Mouse (Mus musculus): ENCODE results near the gene Sim1. TPM values are rescaled to one million over a fixed set of nuclear protein-coding genes. Genes with fewer than 3 reads are reported as not detected.

The Sim1 gene
- polyA plus RNA-seq, 1 experiment from 2014 or later, result not detected

GRCm38 (mm10) chr10:50973625-50974024 is 79.1 kb downstream of the Sim1 start:
- H3K36me3 ChIP-seq (ENCODE audit: control insufficient read depth, insufficient read depth, low read length), result no peaks in the 10 kb centered on the region
- no peak overlapping the region for H3K4me3 ChIP-seq (ENCODE audit: control insufficient read depth in 1 of 2, insufficient read depth in 1 of 2, low read depth in 1 of 2, low read length in 2 of 2)
- H3K27me3 ChIP-seq (ENCODE audit: control insufficient read depth, insufficient read depth, low read length), result no peaks in the 10 kb centered on the region
- 38% methylated on average over 1 of the region's 1 CpGs for WGBS
- no peak overlapping the region for H3K27ac ChIP-seq (replicated peaks in 1 of 2; ENCODE audit: control insufficient read depth in 1 of 2, insufficient read depth in 1 of 2, low read depth in 2 of 2, low read length in 2 of 2)
- H3K9me3 ChIP-seq (ENCODE audit: control insufficient read depth, low read length), result no peaks in the 10 kb centered on the region
- H3K4me2 ChIP-seq (ENCODE audit: low read length), result no peak overlapping the region
- no peaks in the 10 kb centered on the region for H3K4me1 ChIP-seq (ENCODE audit: control insufficient read depth in 2 of 2, insufficient read depth in 2 of 2, low read length in 2 of 2)
- ATAC-seq (ENCODE audit: insufficient number of reproducible peaks, insufficient read depth, low FRiP score, low read depth), result no peak
- H3K9ac ChIP-seq (ENCODE audit: low read length), result no peak overlapping the region

- WGBS, result 83% methylated on average over 3 of the region's 3 CpGs
Observed at GRCm38 (mm10) chr10:50981849-50982248, 87.3 kb downstream of the Sim1 start.

GRCm38 (mm10) chr10:50983620-50984019 is 89.1 kb downstream of the Sim1 start:
- no peaks in the 10 kb centered on the region for H3K9me3 ChIP-seq (ENCODE audit: control insufficient read depth, low read length)
- ATAC-seq (ENCODE audit: insufficient number of reproducible peaks, insufficient read depth, low FRiP score, low read depth), result no peak
- 91% methylated on average over 4 of the region's 4 CpGs for WGBS
- H3K4me3 ChIP-seq (ENCODE audit: control insufficient read depth in 1 of 2, insufficient read depth in 1 of 2, low read depth in 1 of 2, low read length in 2 of 2), result no peak overlapping the region
- no peak overlapping the region for H3K27ac ChIP-seq (replicated peaks in 1 of 2; ENCODE audit: control insufficient read depth in 1 of 2, insufficient read depth in 1 of 2, low read depth in 2 of 2, low read length in 2 of 2)
- H3K9ac ChIP-seq (ENCODE audit: low read length), result no peak overlapping the region
- H3K27me3 ChIP-seq (ENCODE audit: control insufficient read depth, insufficient read depth, low read length), result no peaks in the 10 kb centered on the region
- no peaks in the 10 kb centered on the region for H3K4me1 ChIP-seq (ENCODE audit: control insufficient read depth in 2 of 2, insufficient read depth in 2 of 2, low read length in 2 of 2)
- no peak overlapping the region for H3K4me2 ChIP-seq (ENCODE audit: low read length)
- H3K36me3 ChIP-seq (ENCODE audit: control insufficient read depth, insufficient read depth, low read length), result no peaks in the 10 kb centered on the region

More at GRCm38 (mm10) chr10:50981849-50982248, 87.3 kb downstream of the Sim1 start:
- Histone ChIP-seq H3K4me3 (ENCODE audit: control insufficient read depth in 1 of 2, insufficient read depth in 1 of 2, low read depth in 1 of 2, low read length in 2 of 2) (no peak overlapping the region), H3K9ac (ENCODE audit: low read length) (no peak overlapping the region), H3K9me3 (ENCODE audit: control insufficient read depth, low read length) (no peaks in the 10 kb centered on the region), H3K4me2 (ENCODE audit: low read length) (no peak overlapping the region), H3K27me3 (ENCODE audit: control insufficient read depth, insufficient read depth, low read length) (no peaks in the 10 kb centered on the region), H3K4me1 (ENCODE audit: control insufficient read depth in 2 of 2, insufficient read depth in 2 of 2, low read length in 2 of 2) (no peaks in the 10 kb centered on the region), H3K36me3 (ENCODE audit: control insufficient read depth, insufficient read depth, low read length) (no peaks in the 10 kb centered on the region), H3K27ac (replicated peaks in 1 of 2; ENCODE audit: control insufficient read depth in 1 of 2, insufficient read depth in 1 of 2, low read depth in 2 of 2, low read length in 2 of 2) (no peak overlapping the region)
- no peak for ATAC-seq (ENCODE audit: insufficient number of reproducible peaks, insufficient read depth, low FRiP score, low read depth)

- WGBS, result 72% methylated on average over 3 of the region's 3 CpGs
- Histone ChIP-seq H3K36me3 (ENCODE audit: control insufficient read depth, insufficient read depth, low read length) (no peaks in the 10 kb centered on the region), H3K9ac (ENCODE audit: low read length) (no peak overlapping the region), H3K27ac (replicated peaks in 1 of 2; ENCODE audit: control insufficient read depth in 1 of 2, insufficient read depth in 1 of 2, low read depth in 2 of 2, low read length in 2 of 2) (no peak overlapping the region), H3K4me3 (ENCODE audit: control insufficient read depth in 1 of 2, insufficient read depth in 1 of 2, low read depth in 1 of 2, low read length in 2 of 2) (no peak overlapping the region), H3K27me3 (ENCODE audit: control insufficient read depth, insufficient read depth, low read length) (no peaks in the 10 kb centered on the region), H3K4me2 (ENCODE audit: low read length) (no peak overlapping the region), H3K9me3 (ENCODE audit: control insufficient read depth, low read length) (no peaks in the 10 kb centered on the region), H3K4me1 (ENCODE audit: control insufficient read depth in 2 of 2, insufficient read depth in 2 of 2, low read length in 2 of 2) (peaks cover 2 to 10% of the 10 kb centered on the region in 2 experiments; a peak in 2 of 4 replicates)
- no peak for ATAC-seq (ENCODE audit: insufficient number of reproducible peaks, insufficient read depth, low FRiP score, low read depth)
Observed at GRCm38 (mm10) chr10:51007798-51008197, 113.2 kb downstream of the Sim1 start.

- H3K4me2 ChIP-seq (ENCODE audit: low read length), result peak overlapping the region; percentile 35
- H3K9ac ChIP-seq (ENCODE audit: low read length), result no peak overlapping the region
- H3K27me3 ChIP-seq (ENCODE audit: control insufficient read depth, insufficient read depth, low read length), result no peaks in the 10 kb centered on the region
- H3K4me3 ChIP-seq (ENCODE audit: control insufficient read depth in 1 of 2, insufficient read depth in 1 of 2, low read depth in 1 of 2, low read length in 2 of 2), result no peak overlapping the region
- peaks cover 2 to 10% of the 10 kb centered on the region in 2 experiments; a peak in 2 of 4 replicates for H3K4me1 ChIP-seq (ENCODE audit: control insufficient read depth in 2 of 2, insufficient read depth in 2 of 2, low read length in 2 of 2)
- H3K27ac ChIP-seq (replicated peaks in 1 of 2; ENCODE audit: control insufficient read depth in 1 of 2, insufficient read depth in 1 of 2, low read depth in 2 of 2, low read length in 2 of 2), result peak overlapping the region; percentile 1 to 15; a peak in 1 of 4 replicates
- 24% methylated on average over 8 of the region's 8 CpGs for WGBS
- no peaks in the 10 kb centered on the region for H3K9me3 ChIP-seq (ENCODE audit: control insufficient read depth, low read length)
- H3K36me3 ChIP-seq (ENCODE audit: control insufficient read depth, insufficient read depth, low read length), result no peaks in the 10 kb centered on the region
- ATAC-seq (ENCODE audit: insufficient number of reproducible peaks, insufficient read depth, low FRiP score, low read depth), result no peak
Observed at GRCm38 (mm10) chr10:51011391-51012150, 117.0 kb downstream of the Sim1 start.

- H3K9ac ChIP-seq (ENCODE audit: low read length), result no peak overlapping the region
- H3K9me3 ChIP-seq (ENCODE audit: control insufficient read depth, low read length), result no peaks in the 10 kb centered on the region
- no peaks in the 10 kb centered on the region for H3K27me3 ChIP-seq (ENCODE audit: control insufficient read depth, insufficient read depth, low read length)
- H3K4me2 ChIP-seq (ENCODE audit: low read length), result no peak overlapping the region
- H3K36me3 ChIP-seq (ENCODE audit: control insufficient read depth, insufficient read depth, low read length), result no peaks in the 10 kb centered on the region
- peaks cover 2 to 10% of the 10 kb centered on the region in 2 experiments; a peak in 2 of 4 replicates for H3K4me1 ChIP-seq (ENCODE audit: control insufficient read depth in 2 of 2, insufficient read depth in 2 of 2, low read length in 2 of 2)
- no peak overlapping the region for H3K27ac ChIP-seq (replicated peaks in 1 of 2; ENCODE audit: control insufficient read depth in 1 of 2, insufficient read depth in 1 of 2, low read depth in 2 of 2, low read length in 2 of 2)
- 69% methylated on average over 2 of the region's 2 CpGs for WGBS
- H3K4me3 ChIP-seq (ENCODE audit: control insufficient read depth in 1 of 2, insufficient read depth in 1 of 2, low read depth in 1 of 2, low read length in 2 of 2), result no peak overlapping the region
- ATAC-seq (ENCODE audit: insufficient number of reproducible peaks, insufficient read depth, low FRiP score, low read depth), result no peak
Observed at GRCm38 (mm10) chr10:51014901-51015300, 120.3 kb downstream of the Sim1 start.

- ATAC-seq (ENCODE audit: insufficient number of reproducible peaks, insufficient read depth, low FRiP score, low read depth), result no peak
- H3K9ac ChIP-seq (ENCODE audit: low read length), result no peak overlapping the region
- H3K4me2 ChIP-seq (ENCODE audit: low read length), result no peak overlapping the region
- H3K4me3 ChIP-seq (ENCODE audit: control insufficient read depth in 1 of 2, insufficient read depth in 1 of 2, low read depth in 1 of 2, low read length in 2 of 2), result no peak overlapping the region
- WGBS, result 83% methylated on average over 1 of the region's 1 CpGs
- peaks cover 2 to 10% of the 10 kb centered on the region in 2 experiments; a peak in 2 of 4 replicates for H3K4me1 ChIP-seq (ENCODE audit: control insufficient read depth in 2 of 2, insufficient read depth in 2 of 2, low read length in 2 of 2)
- H3K27me3 ChIP-seq (ENCODE audit: control insufficient read depth, insufficient read depth, low read length), result no peaks in the 10 kb centered on the region
- H3K27ac ChIP-seq (replicated peaks in 1 of 2; ENCODE audit: control insufficient read depth in 1 of 2, insufficient read depth in 1 of 2, low read depth in 2 of 2, low read length in 2 of 2), result no peak overlapping the region
- H3K9me3 ChIP-seq (ENCODE audit: control insufficient read depth, low read length), result no peaks in the 10 kb centered on the region
- no peaks in the 10 kb centered on the region for H3K36me3 ChIP-seq (ENCODE audit: control insufficient read depth, insufficient read depth, low read length)
Observed at GRCm38 (mm10) chr10:51015362-51015761, 120.8 kb downstream of the Sim1 start.

Data from heart, embryonic 14.5 days (tissue).